Mouse (Mus musculus): ENCODE results near the gene Mgp. TPM values are rescaled to one million over a fixed set of nuclear protein-coding genes. Genes with fewer than 3 reads are reported as not detected.

Gene Mgp
- not detected for polyA plus RNA-seq (2017; shearing (Covaris generic))

GRCm38 (mm10) chr6:136875670-136876069 is at the start of gene Mgp:
TSS of gene Mgp (minus strand) at chr6:136875823.

GRCm38 (mm10) chr6:136923532-136923931 is 47.9 kb upstream of the Mgp start, which contains the start of gene Pde6h:
TSS of gene Pde6h (plus strand) at chr6:136923832.

GRCm38 (mm10) chr6:136922080-136922479 is 46.5 kb upstream of the Mgp start, which contains the start of gene Erp27:
TSS of gene Erp27 (minus strand) at chr6:136922180.

GRCm38 (mm10) chr6:136857186-136857872 is 18.3 kb downstream of the Mgp start, which contains the start of gene Art4:
TSS of gene Art4 (minus strand) at chr6:136857733.

GRCm38 (mm10) chr6:136835352-136835751 is 40.3 kb downstream of the Mgp start, which contains the start of gene Smco3:
TSS of gene Smco3 (minus strand) at chr6:136835452.

GRCm38 (mm10) chr6:136827881-136828561 is 47.6 kb downstream of the Mgp start, which contains the start of gene Wbp11:
TSS of gene Wbp11 (minus strand) at chr6:136828233.

GRCm38 (mm10) chr6:136827516-136827880 is 48.1 kb downstream of the Mgp start, which contains the start of gene BC049715:
TSS of gene BC049715 (plus strand) at chr6:136827626.

Other genes with a start within 250 kb of the Mgp start
- 0.49 TPM for gene Plbd1, start 213.9 kb downstream of the Mgp start, polyA plus RNA-seq (2017; shearing (Covaris generic))
- gene Gucy2c, start 94.1 kb downstream of the Mgp start, polyA plus RNA-seq (2017; shearing (Covaris generic)): not detected
- 0.48 TPM for gene Hist4h4, start 71.4 kb downstream of the Mgp start, polyA plus RNA-seq (2017; shearing (Covaris generic))
- gene H2afj, start 67.6 kb downstream of the Mgp start, polyA plus RNA-seq (2017; shearing (Covaris generic)): 198 TPM
- 3.0 TPM for gene BC049715, start 48.2 kb downstream of the Mgp start, polyA plus RNA-seq (2017; shearing (Covaris generic))
- 166 TPM for gene Wbp11, start 47.6 kb downstream of the Mgp start, polyA plus RNA-seq (2017; shearing (Covaris generic))
- gene Smco3, start 40.4 kb downstream of the Mgp start, polyA plus RNA-seq (2017; shearing (Covaris generic)): not detected
- gene Art4, start 18.1 kb downstream of the Mgp start, polyA plus RNA-seq (2017; shearing (Covaris generic)): 0.34 TPM
- not detected for gene Erp27, start 46.4 kb upstream of the Mgp start, polyA plus RNA-seq (2017; shearing (Covaris generic))
- gene Pde6h, start 48.0 kb upstream of the Mgp start, polyA plus RNA-seq (2017; shearing (Covaris generic)): 0.38 TPM
- gene Arhgdib, start 66.1 kb upstream of the Mgp start, polyA plus RNA-seq (2017; shearing (Covaris generic)): 1,465 TPM